In genomic region chr3:94442951-94443596, GRCm38 (mm10) we compare ENCODE assay signal across 8 mouse cellular contexts. TPM values are rescaled to one million over a fixed set of nuclear protein-coding genes. Genes with fewer than 3 reads are reported as not detected.
A peak's percentile ranks its signal among the peaks of the same experiment; 100 is the strongest.
DNase-seq lines count a peak whose midpoint lies in the region; ATAC-seq and TF ChIP-seq lines count a peak whose summit lies in the region.

TSS of gene Mrpl9 (plus strand) at chr3:94443318.

- H3K9ac ChIP-seq in forebrain, embryonic 15.5 days (replicated peaks), result peak within 1 kb of the TSS; percentile 96

- no peaks in the 10 kb centered on the region for H3K9me3 ChIP-seq in forebrain, embryonic 15.5 days

- H3K27ac ChIP-seq in forebrain, embryonic 15.5 days (replicated peaks), result peak within 1 kb of the TSS; percentile 72

- no peaks in the 10 kb centered on the region for H3K27me3 ChIP-seq in forebrain, embryonic 15.5 days

- TF ChIP-seq CTCF in lung, adult 2 months (IDR thresholded peaks at IDR 0.05; ENCODE audit: insufficient read depth, low read length), result no peak

- 1% methylated on average over 37 of the region's 39 CpGs for WGBS in forebrain, embryonic 15.5 days
- WGBS in lung, adult 2 months, result 1% methylated on average over 39 of the region's 39 CpGs

- intact Hi-C loops in heart, postnatal 25 days (cut with DNase I), result no loop called here

- peak within 1 kb of the TSS; percentile 93 for H3K4me2 ChIP-seq in forebrain, embryonic 15.5 days (replicated peaks)

- peak within 1 kb of the TSS; percentile 60 for H3K4me3 ChIP-seq in forebrain, embryonic 15.5 days
- peak within 1 kb of the TSS; percentile 97 for H3K4me3 ChIP-seq in lung, adult 2 months (replicated peaks; ENCODE audit: extremely low read depth, low read depth, low read length)

- peak; percentile 98 for ATAC-seq in forebrain, embryonic 15.5 days (replicated peaks)
- peak; percentile 87 for ATAC-seq in neutrophil, adult 5-6 weeks (ENCODE audit: extremely low read depth, insufficient number of reproducible peaks, low FRiP score, poor library complexity, severe bottlenecking)

- peaks cover 29% of the 10 kb centered on the region for H3K36me3 ChIP-seq in forebrain, embryonic 15.5 days

- peaks cover 13% of the 10 kb centered on the region for H3K4me1 ChIP-seq in forebrain, embryonic 15.5 days
- H3K4me1 ChIP-seq in lung, adult 2 months (ENCODE audit: control insufficient read depth, insufficient read depth, low read length), result no peaks in the 10 kb centered on the region

- TF ChIP-seq POLR2A in lung, adult 2 months (IDR thresholded peaks at IDR 0.05; ENCODE audit: borderline replicate concordance, extremely low read depth, low read depth, low read length), result peak; percentile 91

- DNase-seq in ES-CJ7 (ENCODE audit: low read depth, low spot score), result peak; percentile 96
- DNase-seq in cerebellum, adult 11 months, result peak; percentile 94
- DNase-seq in heart, postnatal 25 days (ENCODE audit: low spot score), result peak; percentile 83
- peak; percentile 88 to 96 for DNase-seq in layer of hippocampus, adult 18-20 months (ENCODE audit: low spot score in 2 of 2)
- DNase-seq in lung, adult 2 months, result peak; percentile 89
- DNase-seq in thymus, adult 18-20 months, result peak; percentile 92

RNA-seq across cellular contexts. Expression of gene Mrpl9, which starts in this region (rescaled TPM):
- 61.7 and 62.7 TPM in 2 replicates for polyA plus RNA-seq in forebrain, embryonic 15.5 days (2015; fragmentation: Nextera tagmentation; extraction: Ambion mirVana)
- total RNA-seq in heart, postnatal 25 days (2021), result 10 to 100 TPM; 70.7 to 70.9 TPM
- total RNA-seq in layer of hippocampus, adult 18-20 months (2021), result 10 to 100 TPM; 42.5 to 43.0 TPM
- 18.2 and 22.6 TPM in 2 replicates for polyA plus RNA-seq in lung, adult 2 months (2012; rRNA removed)
- total RNA-seq in neutrophil, adult 5-6 weeks (2017), result 40.0 and 42.2 TPM in 2 replicates

Comparison
In these comparisons a context has a peak if more than half of its experiments do, and no peak if none do; other contexts are left out.
1. Peak in every context shown above with its lines: DNase-seq, ATAC-seq, H3K4me3 ChIP-seq and H3K27ac ChIP-seq.